Mouse (Mus musculus) gonadal fat pad, adult 2 months (tissue): ENCODE data around the gene Snap25. TPM values are rescaled to one million over a fixed set of nuclear protein-coding genes. Genes with fewer than 3 reads are reported as not detected.

Experiments
- DNase-seq: peaks from one replicate; pipeline ENCODE4 v3.0.0-alpha.2; 2012; ENCODE audit warnings: low read depth
- polyA plus RNA-seq: library from polyadenylated mRNA; depleted of rRNA; stranded (reverse); fragments of >200 nt; gene quantifications from 2 replicates; pipeline ENCODE4 v1.2.3, GENCODE M21; 2012; rRNA removed

Snap25 gene
- polyA plus RNA-seq, 1 experiment: 0.07 TPM

DNA sequence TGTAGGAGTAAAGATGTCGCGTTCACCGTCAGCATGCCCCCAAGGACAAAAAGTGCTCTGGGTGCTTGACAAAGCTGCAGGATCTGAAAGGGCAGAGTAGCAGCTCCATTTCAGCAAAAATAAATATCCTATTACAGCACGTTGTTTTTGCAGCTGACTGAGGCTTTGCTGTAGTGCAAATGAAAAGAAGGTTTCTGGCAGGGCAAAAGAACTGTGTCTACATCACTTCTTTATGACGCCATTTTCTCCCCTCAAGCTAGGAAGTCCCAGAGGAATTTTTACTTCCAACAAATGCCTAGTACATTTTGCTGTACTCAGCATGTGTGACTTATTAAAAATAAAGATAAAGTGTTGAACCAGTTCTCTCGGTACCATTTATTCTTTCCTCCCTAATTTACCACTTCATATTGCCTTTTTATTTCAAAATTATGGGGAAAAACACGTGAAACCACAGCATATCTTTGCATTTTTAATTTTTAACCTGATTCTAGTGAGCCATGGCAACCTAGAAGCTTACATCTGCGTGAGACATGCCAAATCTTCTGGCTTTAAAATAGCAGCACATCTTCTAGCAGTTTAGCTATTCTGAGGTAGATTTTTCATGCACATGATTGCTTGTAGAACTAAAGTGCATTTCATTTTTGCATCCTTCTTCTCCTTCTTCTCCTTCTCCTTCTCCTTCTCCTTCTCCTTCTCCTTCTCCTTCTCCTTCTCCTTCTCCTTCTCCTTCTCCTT is 94.9 kb downstream of the Snap25 start:
- no peak for DNase-seq

DNA sequence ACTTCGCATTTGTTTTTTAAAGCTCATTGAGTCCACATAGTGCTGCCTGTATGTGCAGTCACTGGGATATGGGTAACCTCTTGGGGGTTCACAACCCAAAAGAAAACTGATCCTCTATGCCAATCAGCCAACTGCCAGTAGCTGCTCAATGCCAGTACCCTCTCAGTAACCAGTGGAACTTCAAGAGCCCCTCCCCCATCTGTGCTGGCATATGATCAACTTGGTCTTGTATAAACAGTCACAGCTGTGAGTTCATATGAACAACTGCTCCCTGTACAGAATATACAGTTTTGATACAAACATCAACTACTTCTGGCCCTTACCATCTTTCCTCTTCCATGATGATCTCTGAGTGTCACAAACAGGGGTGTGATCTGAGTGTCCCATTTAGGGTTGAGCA is 98.1 kb downstream of the Snap25 start:
- no peak for DNase-seq

DNA sequence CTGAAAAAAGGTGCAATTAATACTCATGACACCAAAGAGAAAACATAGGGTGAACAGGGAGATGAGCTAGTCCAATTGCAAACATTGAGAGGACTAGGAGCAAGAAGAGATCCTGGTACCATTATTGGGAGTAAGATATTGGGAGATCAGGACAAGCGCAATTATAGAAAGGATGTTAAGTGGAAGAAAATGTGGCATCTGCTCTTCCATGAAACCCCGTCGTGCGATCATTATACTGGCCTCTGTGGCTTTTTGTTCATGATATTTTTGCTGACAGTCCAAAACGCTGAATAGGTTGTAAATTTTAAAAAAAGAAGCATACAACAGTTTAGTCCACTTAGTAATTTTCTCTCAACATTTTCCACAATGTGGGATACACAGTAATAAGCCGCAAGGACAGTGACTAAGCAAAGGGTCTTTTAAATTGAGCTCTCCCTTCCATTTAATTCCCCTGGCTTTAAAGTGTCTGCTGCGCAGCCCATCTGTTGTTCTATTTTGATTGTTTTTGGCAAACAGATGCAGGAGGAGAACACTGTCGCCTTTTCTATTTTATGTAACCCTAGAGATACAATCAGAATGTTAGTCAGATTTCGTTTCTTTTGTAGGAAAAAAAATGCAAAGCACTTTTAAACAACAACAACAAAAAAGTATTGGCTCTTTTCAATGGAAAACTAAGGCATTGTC is 103.6 kb downstream of the Snap25 start:
- no peak for DNase-seq

DNA sequence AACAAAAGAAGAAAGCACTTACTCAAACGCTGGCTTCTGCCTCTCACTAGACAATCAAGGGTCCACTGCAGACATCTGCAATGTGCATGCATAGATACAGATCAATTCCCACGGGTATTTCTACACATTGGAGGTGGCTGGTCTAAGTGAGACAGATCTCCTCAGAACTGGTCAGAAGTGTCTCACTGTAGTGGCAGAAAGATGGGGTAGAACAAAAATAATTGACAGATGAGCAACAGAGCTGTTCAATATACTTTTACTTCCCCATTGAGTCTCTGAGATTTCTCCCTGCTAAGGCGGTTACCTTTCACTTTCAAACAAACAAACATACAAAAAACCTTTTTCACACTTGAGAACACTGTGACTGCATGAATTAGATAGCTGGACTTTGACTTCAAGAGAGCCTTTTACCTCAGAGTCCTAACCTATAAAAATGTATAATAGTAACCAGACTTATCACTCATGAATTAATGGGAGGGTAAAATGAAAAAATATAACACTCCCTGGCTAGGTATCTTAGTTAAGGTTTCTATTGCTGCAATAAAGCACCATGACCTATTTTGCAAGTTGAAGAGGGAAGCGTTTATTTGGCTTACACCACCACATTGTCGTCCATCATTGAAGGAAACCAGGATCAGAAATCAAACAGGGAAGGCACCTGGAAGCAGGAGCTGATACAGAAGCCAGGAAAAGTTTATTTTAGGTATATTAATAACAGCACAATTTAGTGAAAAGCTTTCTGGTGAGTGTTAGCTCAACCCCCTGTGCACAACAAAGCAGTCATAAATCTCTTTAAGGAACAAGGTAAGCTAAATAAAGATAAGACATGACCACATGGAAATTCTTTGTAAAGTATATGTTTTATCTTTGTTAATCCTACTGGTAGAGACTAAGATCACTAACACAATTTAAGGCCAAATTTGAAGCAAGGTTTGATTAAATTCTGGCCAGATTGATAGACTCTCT is 110.8 kb downstream of the Snap25 start:
- no peak for DNase-seq

DNA sequence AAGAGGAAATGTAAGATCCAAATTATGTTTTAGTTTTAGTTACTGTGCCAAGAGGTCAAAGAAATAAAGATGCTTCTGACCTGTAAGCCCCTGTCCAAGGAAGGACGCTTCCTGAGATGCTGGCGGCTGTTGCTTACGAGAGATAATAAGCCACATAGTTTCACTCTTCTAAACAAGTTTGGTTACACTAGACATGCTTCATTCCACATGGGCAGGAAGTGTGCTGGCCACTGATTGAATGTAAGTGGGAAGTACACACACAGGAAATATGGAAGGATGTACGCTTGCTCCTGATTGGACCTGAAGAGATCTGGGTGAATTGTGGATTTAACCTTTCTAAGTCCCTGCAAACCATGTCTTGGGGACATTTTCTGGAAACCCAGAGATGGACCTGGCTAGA is 114.4 kb downstream of the Snap25 start:
- no peak for DNase-seq

Other genes with a start within 250 kb of the Snap25 start
- 19.5 and 28.4 TPM in 2 replicates for gene Ankef1, start 211.5 kb upstream of the Snap25 start, polyA plus RNA-seq
- not detected in 2 replicates for gene AL731706.2, start 172.2 kb downstream of the Snap25 start, polyA plus RNA-seq
- gene Slx4ip, start 177.8 kb downstream of the Snap25 start, polyA plus RNA-seq: 1.6 and 1.7 TPM in 2 replicates
- 10.4 and 16.0 TPM in 2 replicates for gene AL731706.1, start 177.9 kb downstream of the Snap25 start, polyA plus RNA-seq
- gene Mkks, start 177.9 kb downstream of the Snap25 start, polyA plus RNA-seq: 4.3 and 8.9 TPM in 2 replicates